Mouse (Mus musculus): ENCODE results near the gene Adcy9.
"Not testable (repeated sequence)": the region's sequence is repeated elsewhere in the genome, so short reads cannot be mapped to it uniquely, and the experiment has no call there.

The Adcy9 gene

GRCm38 (mm10) chr16:4381487-4381886, 38.8 kb downstream of the Adcy9 start:
- DNase-seq, result peak; percentile 28

- DNase-seq, result no peak
Observed at GRCm38 (mm10) chr16:4378788-4379187, 41.5 kb downstream of the Adcy9 start.

GRCm38 (mm10) chr16:4377556-4377955, 42.7 kb downstream of the Adcy9 start:
- no peak for DNase-seq

GRCm38 (mm10) chr16:4374780-4375380, 45.4 kb downstream of the Adcy9 start:
- peak; percentile 31 for DNase-seq

GRCm38 (mm10) chr16:4374270-4374669, 46.0 kb downstream of the Adcy9 start:
- no peak for DNase-seq

GRCm38 (mm10) chr16:4371039-4371438, 49.3 kb downstream of the Adcy9 start:
- no peak for DNase-seq

GRCm38 (mm10) chr16:4370141-4370541, 50.2 kb downstream of the Adcy9 start:
- peak; percentile 44 for DNase-seq

GRCm38 (mm10) chr16:4367930-4368329, 52.4 kb downstream of the Adcy9 start:
- no peak for DNase-seq

- DNase-seq, result no peak
Observed at GRCm38 (mm10) chr16:4367291-4367690, 53.0 kb downstream of the Adcy9 start.

- no peak for DNase-seq
Observed at GRCm38 (mm10) chr16:4366671-4367070, 53.6 kb downstream of the Adcy9 start.

- no peak for DNase-seq
Observed at GRCm38 (mm10) chr16:4363341-4364116, 56.8 kb downstream of the Adcy9 start.

GRCm38 (mm10) chr16:4355260-4356043, 64.8 kb downstream of the Adcy9 start:
- DNase-seq, result no peak

GRCm38 (mm10) chr16:4342579-4342978, 77.7 kb downstream of the Adcy9 start:
- no peak for DNase-seq

GRCm38 (mm10) chr16:4341316-4342062, 78.8 kb downstream of the Adcy9 start:
- no peak for DNase-seq

GRCm38 (mm10) chr16:4339216-4339615, 81.1 kb downstream of the Adcy9 start:
- not testable (repeated sequence) for DNase-seq

- DNase-seq, result no peak
Observed at GRCm38 (mm10) chr16:4337269-4337668, 83.0 kb downstream of the Adcy9 start.

GRCm38 (mm10) chr16:4333788-4334187, 86.5 kb downstream of the Adcy9 start:
- DNase-seq, result no peak

GRCm38 (mm10) chr16:4333371-4333770, 86.9 kb downstream of the Adcy9 start:
- no peak for DNase-seq

- DNase-seq, result no peak
Observed at GRCm38 (mm10) chr16:4327081-4327480, 93.2 kb downstream of the Adcy9 start.

- DNase-seq, result no peak
Observed at GRCm38 (mm10) chr16:4325801-4326200, 94.5 kb downstream of the Adcy9 start.

GRCm38 (mm10) chr16:4324967-4325366, 95.3 kb downstream of the Adcy9 start:
- no peak for DNase-seq

GRCm38 (mm10) chr16:4320856-4321255, 99.4 kb downstream of the Adcy9 start:
- no peak for DNase-seq

- DNase-seq, result peak; percentile 54
Observed at GRCm38 (mm10) chr16:4318001-4318526, 102.2 kb downstream of the Adcy9 start.
